ENCODE assay signal across 24 mouse cellular contexts in genomic region chr12:39033982-39034381, GRCm38 (mm10).
"Had no signal": no experiment of that assay in that cellular context is flagged by ENCODE, and none has a peak within 500 bp of the region (broad histone marks: within the 10 kb centered on the region; RNA-seq: fewer than 3 reads in every experiment).

No protein-coding gene starts in this region.

- H3K9me3 ChIP-seq: embryonic facial prominence, embryonic 10.5 days; embryonic facial prominence, embryonic 12.5 days; embryonic facial prominence, embryonic 13.5 days; embryonic facial prominence, embryonic 15.5 days; forebrain, embryonic 10.5 days; forebrain, embryonic 12.5 days; forebrain, embryonic 13.5 days; forebrain, embryonic 15.5 days had no signal

- H3K36me3 ChIP-seq: embryonic facial prominence, embryonic 10.5 days; embryonic facial prominence, embryonic 12.5 days; embryonic facial prominence, embryonic 13.5 days; embryonic facial prominence, embryonic 15.5 days; forebrain, embryonic 10.5 days; forebrain, embryonic 12.5 days; forebrain, embryonic 15.5 days had no signal

- H3K4me3 ChIP-seq: embryonic facial prominence, embryonic 10.5 days; embryonic facial prominence, embryonic 12.5 days; embryonic facial prominence, embryonic 13.5 days; embryonic facial prominence, embryonic 15.5 days; erythroblast, embryonic 14.5 days; forebrain, embryonic 10.5 days; forebrain, embryonic 12.5 days; forebrain, embryonic 13.5 days; forebrain, embryonic 15.5 days; gastrocnemius, adult 2 months; heart, adult 2 months had no signal

- H3K27me3 ChIP-seq: embryonic facial prominence, embryonic 12.5 days; embryonic facial prominence, embryonic 13.5 days; embryonic facial prominence, embryonic 15.5 days; forebrain, embryonic 12.5 days; forebrain, embryonic 13.5 days; forebrain, embryonic 15.5 days had no signal

- H3K4me1 ChIP-seq: embryonic facial prominence, embryonic 10.5 days; embryonic facial prominence, embryonic 12.5 days; embryonic facial prominence, embryonic 13.5 days; embryonic facial prominence, embryonic 15.5 days; forebrain, embryonic 10.5 days; forebrain, embryonic 12.5 days; forebrain, embryonic 15.5 days had no signal

- H3K4me2 ChIP-seq: embryonic facial prominence, embryonic 12.5 days; embryonic facial prominence, embryonic 13.5 days; embryonic facial prominence, embryonic 15.5 days; forebrain, embryonic 12.5 days; forebrain, embryonic 13.5 days; forebrain, embryonic 15.5 days had no signal

- H3K27ac ChIP-seq: embryonic facial prominence, embryonic 10.5 days; embryonic facial prominence, embryonic 12.5 days; embryonic facial prominence, embryonic 13.5 days; embryonic facial prominence, embryonic 15.5 days; forebrain, embryonic 10.5 days; forebrain, embryonic 12.5 days; forebrain, embryonic 13.5 days; forebrain, embryonic 15.5 days; gastrocnemius, adult 2 months; heart, adult 2 months had no signal

- H3K9ac ChIP-seq: embryonic facial prominence, embryonic 12.5 days; embryonic facial prominence, embryonic 13.5 days; embryonic facial prominence, embryonic 15.5 days; forebrain, embryonic 12.5 days; forebrain, embryonic 13.5 days; forebrain, embryonic 15.5 days; forebrain, postnatal 0 days had no signal

- DNase-seq: cerebellum, adult 9-11 months; cerebellum, postnatal 10 days; cerebellum, postnatal 14 days; cerebellum, postnatal 25 days; cerebellum, postnatal 36 days; embryo, embryonic 11 days; forebrain, postnatal 0 days; gastrocnemius, adult 2 months; gastrocnemius, postnatal 10 days; gastrocnemius, postnatal 14 days; gastrocnemius, postnatal 25 days; gastrocnemius, postnatal 36 days; heart, adult 11 months; heart, adult 18-20 months; heart, adult 2 months had no signal
